Mouse (Mus musculus): ENCODE results near the gene Dnajc28.

GRCm38 (mm10) chr16:91649246-91649645 lies 30.4 kb upstream of the Dnajc28 start:
- TF ChIP-seq CTCF (IDR thresholded peaks at IDR 0.05; ENCODE audit: low read depth, low read length) (no peak), POLR2A (IDR thresholded peaks at IDR 0.05; ENCODE audit: borderline replicate concordance, low read depth, low read length) (no peak)

Measured in bone marrow macrophage, adult 2 months (primary cell).